Mouse (Mus musculus) E14TG2a.4 (cell line): ENCODE results near the gene Ivd.

Experiments
- H3K27me3 ChIP-seq: 2 replicates; pipeline ENCODE4 v1.6.1; 2014; ENCODE audit warnings: low read length, control low read depth; ENCODE audit not compliant: insufficient read depth
- H3K36me3 ChIP-seq: 2 replicates; pipeline ENCODE4 v1.6.1; 2014; ENCODE audit warnings: low read length, control low read depth; ENCODE audit not compliant: insufficient read depth
- H3K4me1 ChIP-seq: replicated peaks from 2 replicates; pipeline ENCODE4 v1.6.1; 2014; ENCODE audit warnings: low read depth, low read length, control low read depth
- H3K4me3 ChIP-seq: replicated peaks from 2 replicates; pipeline ENCODE4 v1.5.1; 2014; ENCODE audit warnings: mild to moderate bottlenecking, low read length
- H3K9me3 ChIP-seq: 2 replicates; pipeline ENCODE4 v1.6.1; 2014; ENCODE audit warnings: low read length, control low read depth
- CTCF ChIP-seq: conservative IDR thresholded peaks from 2 replicates; pipeline ENCODE4 v1.5.1; 2014; ENCODE audit warnings: low read length
- NANOG ChIP-seq: IDR thresholded peaks from 2 replicates; pipeline ENCODE4 v1.6.1; 2014; ENCODE audit warnings: borderline replicate concordance, low read length, mixed read lengths
- POU5F1 ChIP-seq: IDR thresholded peaks from 2 replicates; pipeline ENCODE4 v1.6.1; 2014; ENCODE audit warnings: low read length, borderline replicate concordance

Gene Ivd

GRCm38 (mm10) chr2:118910605-118911278 lies 49.0 kb downstream of the Ivd start:
- H3K4me3 ChIP-seq = no peak overlapping the region
- no peaks in the 10 kb centered on the region for H3K36me3 ChIP-seq

GRCm38 (mm10) chr2:118912706-118913105 lies 51.0 kb downstream of the Ivd start:
- Histone ChIP-seq H3K9me3 (no peaks in the 10 kb centered on the region), H3K27me3 (peaks cover 55% of the 10 kb centered on the region), H3K4me3 (no peak overlapping the region), H3K36me3 (peaks cover 13% of the 10 kb centered on the region; the same call in 1 of the 2 replicates), H3K4me1 (peaks cover 47% of the 10 kb centered on the region)
- TF ChIP-seq CTCF = no peak
- no peak for TF ChIP-seq POU5F1
- TF ChIP-seq NANOG = no peak

More at GRCm38 (mm10) chr2:118910605-118911278, 49.0 kb downstream of the Ivd start:
- Histone ChIP-seq H3K4me1 (peaks cover 39% of the 10 kb centered on the region), H3K27me3 (peaks cover 44% of the 10 kb centered on the region), H3K9me3 (no peaks in the 10 kb centered on the region)
- TF ChIP-seq CTCF (no peak), NANOG (no peak), POU5F1 (no peak)

- peaks cover 61% of the 10 kb centered on the region for H3K27me3 ChIP-seq
- TF ChIP-seq NANOG = no peak
- no peak for TF ChIP-seq CTCF
- no peak for TF ChIP-seq POU5F1
- peaks cover 16% of the 10 kb centered on the region; the same call in 1 of the 2 replicates for H3K36me3 ChIP-seq
- H3K9me3 ChIP-seq = no peaks in the 10 kb centered on the region
- H3K4me1 ChIP-seq = peaks cover 50% of the 10 kb centered on the region
- H3K4me3 ChIP-seq = no peak overlapping the region
These were observed 52.0 kb downstream of the Ivd start for GRCm38 (mm10) chr2:118913551-118914276.

- peaks cover 63% of the 10 kb centered on the region for H3K27me3 ChIP-seq
- H3K4me1 ChIP-seq = peaks cover 51% of the 10 kb centered on the region
- no peak for TF ChIP-seq CTCF
- TF ChIP-seq NANOG = no peak
- TF ChIP-seq POU5F1 = no peak
- peaks cover 17% of the 10 kb centered on the region for H3K36me3 ChIP-seq
- H3K4me3 ChIP-seq = no peak overlapping the region
- no peaks in the 10 kb centered on the region for H3K9me3 ChIP-seq
These were observed 52.9 kb downstream of the Ivd start for GRCm38 (mm10) chr2:118914685-118915084.

- no peaks in the 10 kb centered on the region for H3K9me3 ChIP-seq
- peaks cover 34% of the 10 kb centered on the region for H3K36me3 ChIP-seq
- H3K27me3 ChIP-seq = peaks cover 67% of the 10 kb centered on the region
- peak overlapping the region; percentile 69 for H3K4me3 ChIP-seq
- no peak for TF ChIP-seq NANOG
- TF ChIP-seq POU5F1 = no peak
- no peak for TF ChIP-seq CTCF
- peaks cover 43% of the 10 kb centered on the region for H3K4me1 ChIP-seq
These were observed 54.7 kb downstream of the Ivd start for GRCm38 (mm10) chr2:118916436-118916835.

GRCm38 (mm10) chr2:118918543-118918942 lies 56.8 kb downstream of the Ivd start:
- peak overlapping the region; percentile 66; the same call in 1 of the 2 replicates for H3K4me3 ChIP-seq
- TF ChIP-seq POU5F1 = no peak
- TF ChIP-seq CTCF = no peak
- no peak for TF ChIP-seq NANOG
- H3K4me1 ChIP-seq = peaks cover 42% of the 10 kb centered on the region
- peaks cover 56% of the 10 kb centered on the region for H3K27me3 ChIP-seq
- no peaks in the 10 kb centered on the region for H3K9me3 ChIP-seq
- H3K36me3 ChIP-seq = peaks cover 46% of the 10 kb centered on the region

GRCm38 (mm10) chr2:118920428-118920827 lies 58.7 kb downstream of the Ivd start:
- TF ChIP-seq POU5F1 = no peak
- no peak for TF ChIP-seq CTCF
- no peak for TF ChIP-seq NANOG
- Histone ChIP-seq H3K9me3 (no peaks in the 10 kb centered on the region), H3K36me3 (peaks cover 46% of the 10 kb centered on the region), H3K4me1 (peaks cover 34% of the 10 kb centered on the region), H3K27me3 (peaks cover 46% of the 10 kb centered on the region), H3K4me3 (no peak overlapping the region)

GRCm38 (mm10) chr2:118925952-118926351 lies 64.2 kb downstream of the Ivd start:
- TF ChIP-seq POU5F1 (no peak), NANOG (no peak), CTCF (no peak)
- H3K4me1 ChIP-seq = peaks cover 26% of the 10 kb centered on the region
- peak overlapping the region; percentile 84 for H3K4me3 ChIP-seq
- H3K9me3 ChIP-seq = no peaks in the 10 kb centered on the region
- H3K36me3 ChIP-seq = peaks cover 17% of the 10 kb centered on the region
- peaks cover 55% of the 10 kb centered on the region for H3K27me3 ChIP-seq
